Mouse (Mus musculus): ENCODE data around the gene Cinp. TPM values are rescaled to one million over a fixed set of nuclear protein-coding genes. Genes with fewer than 3 reads are reported as not detected.

Cinp gene
- polyA plus RNA-seq, 1 experiment from 2014 or later, result 74.3 TPM

GRCm38 (mm10) chr12:110828908-110829307 lies 60.0 kb downstream of the Cinp start:
- Histone ChIP-seq H3K9me3 (no peaks in the 10 kb centered on the region), H3K27ac (no peak overlapping the region), H3K27me3 (no peaks in the 10 kb centered on the region), H3K4me2 (no peak overlapping the region), H3K4me1 (no peaks in the 10 kb centered on the region), H3K4me3 (no peak overlapping the region), H3K9ac (no peak overlapping the region), H3K36me3 (no peaks in the 10 kb centered on the region)
- no peak for ATAC-seq (ENCODE audit: insufficient number of reproducible peaks, insufficient read depth, low FRiP score, low TSS enrichment, low read depth)
- WGBS, result 93% methylated on average over 4 of the region's 4 CpGs

Other genes with a start within 250 kb of the Cinp start
- gene 1700001K19Rik, start 206.5 kb downstream of the Cinp start, polyA plus RNA-seq (2015; fragmentation: Nextera tagmentation; extraction: Ambion mirVana), result not detected in 2 replicates
- 827 and 849 TPM in 2 replicates for gene Hsp90aa1, start 186.4 kb downstream of the Cinp start, polyA plus RNA-seq (2015; fragmentation: Nextera tagmentation; extraction: Ambion mirVana)
- gene Wdr20, start 151.2 kb downstream of the Cinp start, polyA plus RNA-seq (2015; fragmentation: Nextera tagmentation; extraction: Ambion mirVana), result 27.6 and 31.5 TPM in 2 replicates
- gene Mok, start 48.2 kb downstream of the Cinp start, polyA plus RNA-seq (2015; fragmentation: Nextera tagmentation; extraction: Ambion mirVana), result 6.5 and 7.3 TPM in 2 replicates
- gene Zfp839, start 38.9 kb downstream of the Cinp start, polyA plus RNA-seq (2015; fragmentation: Nextera tagmentation; extraction: Ambion mirVana), result 7.7 and 8.7 TPM in 2 replicates
- gene Tecpr2, start 119 bp upstream of the Cinp start, polyA plus RNA-seq (2015; fragmentation: Nextera tagmentation; extraction: Ambion mirVana), result 5.0 and 5.4 TPM in 2 replicates
- 16.4 and 16.8 TPM in 2 replicates for gene Ankrd9, start 89.9 kb upstream of the Cinp start, polyA plus RNA-seq (2015; fragmentation: Nextera tagmentation; extraction: Ambion mirVana)
- gene Rcor1, start 150.2 kb upstream of the Cinp start, polyA plus RNA-seq (2015; fragmentation: Nextera tagmentation; extraction: Ambion mirVana), result 11.6 and 14.2 TPM in 2 replicates